Mouse (Mus musculus): ENCODE results near the gene Hic1. TPM values are rescaled to one million over a fixed set of nuclear protein-coding genes. Genes with fewer than 3 reads are reported as not detected.
A peak's percentile ranks its signal among the peaks of the same experiment; 100 is the strongest.

The Hic1 gene
- polyA plus RNA-seq, 1 experiment from 2014 or later = 17.1 TPM

GRCm38 (mm10) chr11:75201721-75202120 is 32.4 kb upstream of the Hic1 start:
- ATAC-seq (ENCODE audit: low FRiP score, low read depth) = no peak
- no peak overlapping the region for H3K4me3 ChIP-seq
- WGBS = 67% methylated on average over 8 of the region's 8 CpGs
- no peak overlapping the region for H3K27ac ChIP-seq
- peaks cover 17% of the 10 kb centered on the region for H3K4me1 ChIP-seq
- no peaks in the 10 kb centered on the region for H3K9me3 ChIP-seq
- no peak overlapping the region for H3K4me2 ChIP-seq (replicated peaks)
- H3K27me3 ChIP-seq (replicated peaks) = peaks cover 13% of the 10 kb centered on the region; the same call in 1 of the 2 replicates
- H3K36me3 ChIP-seq = no peaks in the 10 kb centered on the region
- no peak overlapping the region for H3K9ac ChIP-seq

DNA sequence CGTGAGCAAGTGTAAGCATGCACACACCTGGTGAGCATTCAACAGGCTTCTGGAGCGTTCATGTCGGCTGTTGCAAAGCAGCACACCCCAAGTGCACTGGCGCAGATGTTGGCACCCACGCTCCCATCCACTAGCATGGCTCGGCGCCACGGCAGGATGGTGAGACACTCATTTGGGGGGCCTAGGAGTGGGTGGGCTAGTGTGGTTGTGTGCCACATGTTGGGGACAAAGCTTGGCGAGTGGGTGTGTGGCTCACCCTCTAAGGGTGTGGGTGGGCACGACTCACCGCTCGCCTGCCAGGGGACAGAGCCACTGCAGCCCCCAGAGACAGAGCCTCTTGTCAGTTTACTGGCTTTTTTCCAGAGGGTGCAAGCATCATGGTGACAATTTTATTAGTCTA is 31.6 kb upstream of the Hic1 start:
- WGBS = 90% methylated on average over 12 of the region's 12 CpGs
- H3K4me1 ChIP-seq = peaks cover 18% of the 10 kb centered on the region

DNA sequence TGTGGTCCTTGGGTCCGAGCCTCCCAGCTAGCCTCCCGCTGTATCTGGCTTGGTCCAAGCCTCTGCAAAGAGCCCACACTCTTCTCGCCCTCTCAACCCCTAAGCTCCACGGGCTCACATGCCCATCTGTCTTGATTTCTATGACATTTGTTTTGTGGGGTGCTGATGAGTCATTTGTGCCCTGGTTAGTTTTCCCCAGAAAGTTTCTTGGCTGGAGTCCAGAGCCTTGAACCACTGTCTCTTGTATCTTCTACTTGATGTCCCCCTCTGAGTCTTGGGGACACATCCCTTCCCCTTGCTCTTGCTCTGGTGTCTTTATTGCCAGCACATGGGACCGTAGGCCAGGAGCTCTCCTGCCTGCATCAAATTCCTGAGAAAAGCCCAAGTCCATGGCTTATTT is 30.6 kb upstream of the Hic1 start:
- no peak overlapping the region for H3K27ac ChIP-seq
- no peaks in the 10 kb centered on the region for H3K36me3 ChIP-seq
- no peak overlapping the region for H3K4me3 ChIP-seq
- H3K9me3 ChIP-seq = no peaks in the 10 kb centered on the region
- H3K27me3 ChIP-seq (replicated peaks) = peaks cover 30% of the 10 kb centered on the region
- H3K9ac ChIP-seq = no peak overlapping the region
- H3K4me2 ChIP-seq (replicated peaks) = no peak overlapping the region
- no peak for ATAC-seq (ENCODE audit: low FRiP score, low read depth)
- H3K4me1 ChIP-seq = peaks cover 25% of the 10 kb centered on the region
- WGBS = 80% methylated on average over 5 of the region's 5 CpGs

More for the DNA sequence above, 31.6 kb upstream of the Hic1 start:
- no peak overlapping the region for H3K4me2 ChIP-seq (replicated peaks)
- H3K9me3 ChIP-seq = no peaks in the 10 kb centered on the region
- H3K27me3 ChIP-seq (replicated peaks) = peaks cover 20% of the 10 kb centered on the region
- no peak overlapping the region for H3K27ac ChIP-seq
- no peak overlapping the region for H3K4me3 ChIP-seq
- ATAC-seq (ENCODE audit: low FRiP score, low read depth) = no peak
- no peak overlapping the region for H3K9ac ChIP-seq
- H3K36me3 ChIP-seq = no peaks in the 10 kb centered on the region

DNA sequence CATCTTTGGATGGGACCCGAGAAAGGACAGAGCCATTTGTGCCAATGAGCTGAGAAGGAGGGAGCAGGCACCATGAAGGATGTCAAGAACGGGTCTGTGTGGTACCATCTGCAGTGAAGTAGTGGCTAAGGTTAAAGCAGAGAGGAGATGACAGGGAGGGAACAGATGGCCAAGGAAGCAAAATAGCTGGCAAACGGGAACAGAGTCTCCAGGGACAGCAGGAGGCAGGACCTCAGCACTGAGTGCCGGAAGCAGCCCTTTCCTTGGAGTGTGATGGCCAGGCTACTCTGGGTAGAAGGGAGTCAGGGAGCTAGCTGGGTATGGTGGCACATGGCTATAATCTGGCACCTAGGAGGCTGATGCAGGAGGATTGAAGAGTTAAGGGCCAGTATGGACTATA is 29.5 kb upstream of the Hic1 start:
- WGBS = 73% methylated on average over 4 of the region's 4 CpGs
- H3K9me3 ChIP-seq = no peaks in the 10 kb centered on the region
- H3K4me3 ChIP-seq = no peak overlapping the region
- H3K4me1 ChIP-seq = peaks cover 36% of the 10 kb centered on the region
- H3K27me3 ChIP-seq (replicated peaks) = peaks cover 41% of the 10 kb centered on the region
- no peak overlapping the region for H3K4me2 ChIP-seq (replicated peaks)
- no peak overlapping the region for H3K27ac ChIP-seq
- H3K36me3 ChIP-seq = no peaks in the 10 kb centered on the region
- no peak for ATAC-seq (ENCODE audit: low FRiP score, low read depth)
- H3K9ac ChIP-seq = no peak overlapping the region

DNA sequence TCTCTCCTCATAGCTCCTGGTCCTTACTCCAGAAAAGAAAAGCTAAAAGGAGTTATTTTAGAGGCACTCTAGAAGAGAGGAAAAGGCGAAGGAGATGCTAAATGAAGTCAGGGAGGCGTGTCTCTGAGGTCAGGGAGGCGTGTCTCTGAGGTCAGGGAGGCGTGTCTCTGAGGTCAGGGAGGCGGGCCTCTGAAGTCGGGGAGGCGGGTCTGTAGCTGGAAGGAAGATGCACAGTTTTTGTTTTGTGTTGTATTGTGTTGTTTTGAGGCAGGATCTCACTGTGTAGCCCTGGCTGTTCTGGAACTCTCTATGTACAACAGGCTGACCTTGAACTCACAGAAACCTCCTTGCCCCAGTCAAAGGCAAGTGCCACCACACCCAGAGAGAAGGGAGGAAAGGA is 28.6 kb upstream of the Hic1 start:
- ATAC-seq (ENCODE audit: low FRiP score, low read depth) = no peak
- WGBS = 39% methylated on average over 7 of the region's 7 CpGs
- no peaks in the 10 kb centered on the region for H3K9me3 ChIP-seq
- no peak overlapping the region for H3K9ac ChIP-seq
- peaks cover 49% of the 10 kb centered on the region for H3K27me3 ChIP-seq (replicated peaks)
- H3K27ac ChIP-seq = no peak overlapping the region
- peaks cover 43% of the 10 kb centered on the region for H3K4me1 ChIP-seq
- H3K4me3 ChIP-seq = no peak overlapping the region
- no peak overlapping the region for H3K4me2 ChIP-seq (replicated peaks)
- no peaks in the 10 kb centered on the region for H3K36me3 ChIP-seq

DNA sequence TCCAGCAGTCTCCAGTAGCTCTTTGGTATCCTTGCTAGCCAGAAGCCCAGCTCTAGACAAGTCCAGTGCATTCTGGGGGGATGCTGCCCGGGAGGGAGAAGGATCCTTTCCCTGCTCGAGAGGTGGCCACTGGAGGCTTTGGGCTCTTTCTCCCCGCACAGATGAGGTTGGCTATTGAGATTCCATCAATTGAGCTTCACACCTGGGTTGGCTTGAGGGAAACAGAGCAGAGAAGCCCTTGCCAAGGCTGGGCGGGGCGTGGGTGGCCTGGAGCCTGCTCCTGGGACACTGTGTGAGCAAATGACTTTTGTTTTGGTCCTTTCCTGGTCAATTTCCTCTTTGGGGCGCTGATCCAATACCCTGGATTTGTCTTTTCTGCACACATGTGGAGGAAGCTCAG is 26.8 kb upstream of the Hic1 start:
- ATAC-seq (ENCODE audit: low FRiP score, low read depth) = no peak
- Histone ChIP-seq H3K4me1 (peaks cover 36% of the 10 kb centered on the region), H3K4me2 (replicated peaks) (peak overlapping the region; percentile 76), H3K27ac (no peak overlapping the region), H3K9me3 (no peaks in the 10 kb centered on the region), H3K9ac (no peak overlapping the region), H3K36me3 (no peaks in the 10 kb centered on the region), H3K4me3 (no peak overlapping the region), H3K27me3 (replicated peaks) (peaks cover 67% of the 10 kb centered on the region)
- WGBS = 51% methylated on average over 6 of the region's 6 CpGs

- Histone ChIP-seq H3K9me3 (no peaks in the 10 kb centered on the region), H3K27me3 (replicated peaks) (peaks cover 62% of the 10 kb centered on the region), H3K4me1 (peaks cover 36% of the 10 kb centered on the region), H3K4me2 (replicated peaks) (peak overlapping the region; percentile 76), H3K27ac (no peak overlapping the region), H3K9ac (peak overlapping the region; percentile 57), H3K4me3 (peak overlapping the region; percentile 49), H3K36me3 (no peaks in the 10 kb centered on the region)
- WGBS = under 1% methylated on average over 39 of the region's 39 CpGs
- no peak for ATAC-seq (ENCODE audit: low FRiP score, low read depth)
Measured at GRCm38 (mm10) chr11:75194850-75195461, 25.6 kb upstream of the Hic1 start.

DNA sequence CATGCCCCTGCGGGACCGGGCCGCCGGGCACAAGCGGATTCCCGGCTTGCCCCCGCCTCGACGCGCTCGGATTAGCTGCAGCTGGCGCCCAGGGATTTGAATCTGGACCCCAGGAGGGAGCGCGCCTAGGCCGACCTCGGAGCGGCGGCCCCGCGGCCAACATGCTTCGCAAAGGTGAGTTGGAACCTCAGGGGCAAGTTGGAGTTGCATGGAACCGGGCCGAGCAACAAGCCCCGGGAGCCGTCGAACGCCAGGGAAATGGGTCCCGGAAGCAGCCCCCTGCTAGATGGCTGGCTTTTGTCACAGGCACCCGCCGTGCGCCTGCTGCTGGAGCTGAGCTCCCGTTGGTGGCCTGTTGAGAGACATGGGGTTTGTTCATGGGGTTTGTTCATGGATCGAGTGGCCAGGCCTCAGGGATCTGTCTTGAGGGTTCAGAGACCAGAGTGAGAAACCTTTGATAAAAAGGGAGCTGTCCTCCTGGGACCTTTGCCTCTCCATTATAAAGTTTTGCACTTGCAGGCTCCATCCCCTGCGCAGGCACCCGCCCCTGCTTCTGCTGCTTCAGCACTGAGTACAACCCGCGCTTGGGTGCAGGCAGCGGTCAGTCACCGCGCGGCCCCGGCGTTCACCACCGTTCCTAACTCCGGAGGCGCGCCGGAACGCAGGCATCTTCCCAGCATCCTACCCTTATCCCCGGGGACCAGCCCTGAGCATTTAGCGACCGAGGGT is 25.0 kb upstream of the Hic1 start:
- H3K4me2 ChIP-seq (replicated peaks) = peak overlapping the region; percentile 76
- WGBS = under 1% methylated on average over 52 of the region's 52 CpGs
- H3K27ac ChIP-seq = no peak overlapping the region
- H3K9ac ChIP-seq = peak overlapping the region; percentile 57
- no peaks in the 10 kb centered on the region for H3K36me3 ChIP-seq
- peaks cover 62% of the 10 kb centered on the region for H3K27me3 ChIP-seq (replicated peaks)
- no peak for ATAC-seq (ENCODE audit: low FRiP score, low read depth)
- H3K4me3 ChIP-seq = peak overlapping the region; percentile 49
- H3K9me3 ChIP-seq = no peaks in the 10 kb centered on the region
- H3K4me1 ChIP-seq = peaks cover 41% of the 10 kb centered on the region

GRCm38 (mm10) chr11:75193256-75194071 is 24.1 kb upstream of the Hic1 start, which contains the start of gene Rtn4rl1:
TSS of gene Rtn4rl1 (plus strand) at chr11:75193783.
- peak within 1 kb of the TSS; percentile 76 for H3K4me2 ChIP-seq (replicated peaks)
- WGBS = under 1% methylated on average over 82 of the region's 84 CpGs
- peaks cover 62% of the 10 kb centered on the region for H3K27me3 ChIP-seq (replicated peaks)
- peak within 1 kb of the TSS; percentile 49 for H3K4me3 ChIP-seq
- H3K4me1 ChIP-seq = peaks cover 40% of the 10 kb centered on the region
- H3K9ac ChIP-seq = peak within 1 kb of the TSS; percentile 57
- H3K27ac ChIP-seq = no peak within 1 kb of the TSS
- H3K9me3 ChIP-seq = no peaks in the 10 kb centered on the region
- no peak for ATAC-seq (ENCODE audit: low FRiP score, low read depth)
- H3K36me3 ChIP-seq = no peaks in the 10 kb centered on the region

DNA sequence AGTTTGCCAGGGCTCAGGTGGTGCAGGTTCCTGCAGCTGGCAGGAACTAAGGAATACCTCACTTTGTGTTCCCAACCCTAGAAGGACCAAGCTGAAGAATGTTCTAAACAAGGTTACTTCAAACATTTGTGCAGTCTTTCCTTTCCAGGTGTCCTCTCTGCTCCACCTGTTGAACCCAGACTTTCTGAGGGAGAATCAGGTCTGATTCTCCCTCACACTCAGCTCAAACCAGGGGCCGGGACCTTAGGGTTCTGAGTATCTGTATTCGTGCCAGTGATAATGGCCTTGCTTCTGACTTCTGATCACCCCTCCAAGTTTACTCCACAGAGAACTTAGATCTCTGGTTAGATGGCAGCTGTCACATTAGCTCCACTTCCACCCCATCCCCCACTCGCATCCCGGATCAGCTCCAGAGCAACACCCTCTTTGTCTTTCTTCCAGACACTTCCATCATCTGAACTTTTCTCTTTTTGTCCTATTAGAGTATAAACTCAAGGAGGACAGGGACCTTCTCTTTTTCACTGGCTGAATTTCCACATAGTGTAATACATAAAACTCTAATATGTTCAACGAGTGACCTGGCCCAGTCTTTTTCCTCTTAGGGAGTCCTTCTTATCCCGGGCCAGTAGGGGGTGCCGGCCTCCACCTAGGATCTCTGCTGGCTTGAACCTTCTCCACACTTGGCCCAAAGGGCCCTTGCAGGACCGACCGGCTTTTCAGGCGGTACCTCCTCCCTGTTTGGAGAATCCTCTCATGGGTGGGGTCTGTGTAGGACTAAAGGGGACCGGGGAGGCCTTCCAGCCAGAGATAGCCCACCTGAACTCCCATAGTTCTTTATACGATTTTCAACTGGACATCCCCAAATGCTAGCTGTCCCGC is 23.3 kb upstream of the Hic1 start:
- no peaks in the 10 kb centered on the region for H3K36me3 ChIP-seq
- WGBS = 24% methylated on average over 13 of the region's 13 CpGs
- no peak for ATAC-seq (ENCODE audit: low FRiP score, low read depth)

DNA sequence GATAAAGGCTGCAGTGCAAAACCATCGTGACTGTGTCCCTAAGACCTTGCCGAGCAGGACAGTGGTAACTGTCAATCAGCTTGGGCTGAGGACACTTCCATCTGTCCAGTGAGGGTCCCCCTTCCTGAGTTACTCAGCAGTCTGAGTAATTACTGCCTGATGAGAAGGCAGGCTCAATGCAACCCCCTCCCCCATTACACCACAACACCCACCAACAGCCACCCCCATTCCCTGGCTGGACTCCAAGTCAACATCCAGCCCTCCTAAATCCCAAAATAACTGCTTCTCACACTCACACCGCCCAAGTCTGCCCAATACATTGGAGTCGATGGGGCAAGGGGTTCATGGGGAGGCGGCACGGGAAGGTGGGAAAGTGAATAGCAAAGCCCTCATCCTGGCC is 22.5 kb upstream of the Hic1 start:
- no peaks in the 10 kb centered on the region for H3K36me3 ChIP-seq
- H3K4me1 ChIP-seq = peaks cover 37% of the 10 kb centered on the region
- no peak overlapping the region for H3K4me3 ChIP-seq
- H3K9ac ChIP-seq = no peak overlapping the region
- H3K27me3 ChIP-seq (replicated peaks) = peaks cover 58% of the 10 kb centered on the region
- no peak overlapping the region for H3K4me2 ChIP-seq (replicated peaks)
- no peak for ATAC-seq (ENCODE audit: low FRiP score, low read depth)
- H3K9me3 ChIP-seq = no peaks in the 10 kb centered on the region
- 62% methylated on average over 6 of the region's 6 CpGs for WGBS
- no peak overlapping the region for H3K27ac ChIP-seq

More for the DNA sequence above, 23.3 kb upstream of the Hic1 start:
- H3K27me3 ChIP-seq (replicated peaks) = peaks cover 62% of the 10 kb centered on the region
- H3K27ac ChIP-seq = no peak overlapping the region
- H3K9me3 ChIP-seq = no peaks in the 10 kb centered on the region
- peak overlapping the region; percentile 57; the same call in 1 of the 2 replicates for H3K9ac ChIP-seq
- H3K4me2 ChIP-seq (replicated peaks) = peak overlapping the region; percentile 76
- peak overlapping the region; percentile 49; the same call in 1 of the 2 replicates for H3K4me3 ChIP-seq
- H3K4me1 ChIP-seq = peaks cover 38% of the 10 kb centered on the region

Measured in neural tube, embryonic 12.5 days (tissue).